In genomic region chr8:120416522-120417394, GRCm38 (mm10) we compare ENCODE assay signal across 8 mouse cellular contexts.
DNase-seq lines count a peak whose midpoint lies in the region; ATAC-seq and TF ChIP-seq lines count a peak whose summit lies in the region.

No protein-coding gene starts in this region.

- peak overlapping the region; percentile 89 for H3K27ac ChIP-seq in embryonic facial prominence, embryonic 10.5 days (replicated peaks)
- peak overlapping the region; percentile 84 for H3K27ac ChIP-seq in midbrain, embryonic 16.5 days (ENCODE audit: low read length)
- H3K27ac ChIP-seq in testis, adult 2 months (ENCODE audit: control insufficient read depth, insufficient read depth, low read depth, low read length): no peak overlapping the region

- H3K4me1 ChIP-seq in embryonic facial prominence, embryonic 10.5 days: peaks cover 100% of the 10 kb centered on the region
- H3K4me1 ChIP-seq in midbrain, embryonic 16.5 days (ENCODE audit: control insufficient read depth, insufficient read depth, low read length): peaks cover 58% of the 10 kb centered on the region
- peaks cover 6% of the 10 kb centered on the region for H3K4me1 ChIP-seq in testis, adult 2 months (ENCODE audit: control insufficient read depth, insufficient read depth, low read length)

- peak overlapping the region; percentile 42 for H3K4me3 ChIP-seq in embryonic facial prominence, embryonic 10.5 days
- H3K4me3 ChIP-seq in midbrain, embryonic 16.5 days (ENCODE audit: low read depth, low read length): no peak overlapping the region
- no peak overlapping the region for H3K4me3 ChIP-seq in testis, adult 2 months (ENCODE audit: control insufficient read depth, low read depth, low read length)

- 0 out of 2 replicates have a peak, but pooled peaks have one; percentile 20 for TF ChIP-seq POLR2A in testis, adult 2 months (IDR thresholded peaks at IDR 0.05; ENCODE audit: control insufficient read depth, low read depth, low read length)

- peak overlapping the region; percentile 55 for H3K9ac ChIP-seq in midbrain, embryonic 16.5 days (ENCODE audit: low read depth, low read length)

- WGBS in embryonic facial prominence, embryonic 10.5 days: 2% methylated on average over 33 of the region's 33 CpGs
- 4% methylated on average over 33 of the region's 33 CpGs for WGBS in midbrain, embryonic 16.5 days

- no peaks in the 10 kb centered on the region for H3K36me3 ChIP-seq in embryonic facial prominence, embryonic 10.5 days (replicated peaks)
- no peaks in the 10 kb centered on the region for H3K36me3 ChIP-seq in midbrain, embryonic 16.5 days (ENCODE audit: control insufficient read depth, insufficient read depth, low read length)
- no peaks in the 10 kb centered on the region for H3K36me3 ChIP-seq in testis, adult 2 months (ENCODE audit: control insufficient read depth, insufficient read depth, low read length)

- H3K27me3 ChIP-seq in embryonic facial prominence, embryonic 10.5 days (replicated peaks; ENCODE audit: low read depth, poor library complexity, severe bottlenecking): peaks cover 73% of the 10 kb centered on the region
- no peaks in the 10 kb centered on the region for H3K27me3 ChIP-seq in midbrain, embryonic 16.5 days (ENCODE audit: control insufficient read depth, insufficient read depth, low read depth, low read length)
- no peaks in the 10 kb centered on the region for H3K27me3 ChIP-seq in testis, adult 2 months (ENCODE audit: control insufficient read depth, insufficient read depth, low read length)

- peak; percentile 49 for DNase-seq in cerebellum, adult 11-12 months
- DNase-seq in cerebellum, adult 11 months: no peak
- DNase-seq in embryonic facial prominence, embryonic 10.5 days (ENCODE audit: low spot score): peak; percentile 81
- peak; percentile 99 for DNase-seq in heart, adult 11 months
- DNase-seq in kidney, adult 11 months: peak; percentile 96
- DNase-seq in liver: peak; percentile 74

- H3K4me2 ChIP-seq in midbrain, embryonic 16.5 days (ENCODE audit: low read length): peak overlapping the region; percentile 36

- TF ChIP-seq CTCF in testis, adult 2 months (IDR thresholded peaks at IDR 0.05; ENCODE audit: control insufficient read depth, insufficient read depth, insufficient replicate concordance, low read depth, low read length): no peak

- peak; percentile 77 for ATAC-seq in midbrain, embryonic 16.5 days

- H3K9me3 ChIP-seq in embryonic facial prominence, embryonic 10.5 days: no peaks in the 10 kb centered on the region
- no peaks in the 10 kb centered on the region for H3K9me3 ChIP-seq in midbrain, embryonic 16.5 days (replicated peaks; ENCODE audit: control insufficient read depth, low read length, poor library complexity, severe bottlenecking)
